Mouse (Mus musculus): Measurements from ENCODE around the gene Egln2. TPM values are rescaled to one million over a fixed set of nuclear protein-coding genes. Genes with fewer than 3 reads are reported as not detected.

Egln2 gene
- polyA plus RNA-seq, 1 experiment: 188 TPM

DNA sequence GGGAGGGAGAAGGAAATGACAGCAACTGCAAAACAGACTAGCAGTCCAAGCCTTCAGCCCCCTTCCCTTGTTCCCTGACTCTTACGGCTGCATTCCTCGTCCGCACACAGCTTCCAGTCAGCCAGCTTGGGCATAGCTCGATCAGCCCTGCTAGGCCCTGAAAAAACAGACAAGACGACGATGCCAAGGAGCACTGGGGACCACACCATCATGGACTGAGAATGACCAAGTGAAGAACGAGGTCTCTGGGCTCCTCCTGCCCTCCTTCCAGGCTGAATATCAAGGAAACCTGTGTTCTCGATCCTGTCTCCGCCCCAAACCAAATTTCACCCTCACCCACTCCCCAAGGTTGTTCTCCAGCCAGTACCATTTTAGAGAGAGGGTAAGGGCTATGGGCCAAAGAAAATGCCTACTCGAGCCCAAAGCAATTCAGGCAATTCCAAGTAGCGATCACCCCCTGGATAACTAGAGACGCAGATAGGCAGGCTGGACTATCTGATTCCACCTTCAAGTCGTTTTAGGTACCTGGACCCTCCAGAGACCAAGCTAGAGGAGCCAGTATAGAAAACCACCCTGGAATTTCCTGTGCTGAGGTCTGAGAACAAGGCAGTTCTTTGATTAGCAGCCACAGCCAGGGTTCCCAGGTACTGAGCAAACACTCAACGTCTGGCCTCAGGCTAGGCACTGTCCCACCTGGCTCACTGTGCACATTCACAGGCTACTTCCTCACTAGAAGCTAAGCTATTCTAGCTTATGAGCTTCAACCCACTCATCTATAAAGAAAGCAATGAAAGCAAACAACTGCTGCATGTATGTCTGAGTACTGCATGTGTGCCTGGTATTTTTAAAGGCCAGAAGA, 14.5 kb upstream of the Egln2 start, which contains the start of the genes Gm21983 and Mia:
Gm21983 (minus strand) TSS at position 250 of the 859 bp plus-strand sequence.
Mia (minus strand) TSS at position 321 of the 859 bp plus-strand sequence.
- no peak for TF ChIP-seq GATA1 (IDR thresholded peaks at IDR 0.05; ENCODE audit: low read length)

DNA sequence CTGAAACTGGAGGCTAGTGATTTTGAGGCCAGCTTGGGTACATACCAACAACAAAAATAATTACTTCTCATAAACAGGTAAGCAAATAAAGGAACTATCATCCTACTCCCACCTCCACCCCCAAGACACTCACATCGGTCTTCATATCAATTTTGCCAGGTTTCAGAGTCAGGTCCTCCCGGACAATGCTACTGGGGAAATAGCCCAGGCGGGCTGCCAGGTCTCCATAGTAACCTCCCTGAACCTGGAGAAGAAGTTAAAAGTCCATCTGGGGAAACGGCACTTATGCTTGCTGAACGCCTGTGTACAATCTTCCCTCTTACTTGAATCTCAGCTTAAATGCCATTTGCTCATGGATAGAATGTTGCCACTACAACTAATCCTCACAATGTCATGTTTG, 13.4 kb upstream of the Egln2 start:
- TF ChIP-seq GATA1 (IDR thresholded peaks at IDR 0.05; ENCODE audit: low read length): no peak

DNA sequence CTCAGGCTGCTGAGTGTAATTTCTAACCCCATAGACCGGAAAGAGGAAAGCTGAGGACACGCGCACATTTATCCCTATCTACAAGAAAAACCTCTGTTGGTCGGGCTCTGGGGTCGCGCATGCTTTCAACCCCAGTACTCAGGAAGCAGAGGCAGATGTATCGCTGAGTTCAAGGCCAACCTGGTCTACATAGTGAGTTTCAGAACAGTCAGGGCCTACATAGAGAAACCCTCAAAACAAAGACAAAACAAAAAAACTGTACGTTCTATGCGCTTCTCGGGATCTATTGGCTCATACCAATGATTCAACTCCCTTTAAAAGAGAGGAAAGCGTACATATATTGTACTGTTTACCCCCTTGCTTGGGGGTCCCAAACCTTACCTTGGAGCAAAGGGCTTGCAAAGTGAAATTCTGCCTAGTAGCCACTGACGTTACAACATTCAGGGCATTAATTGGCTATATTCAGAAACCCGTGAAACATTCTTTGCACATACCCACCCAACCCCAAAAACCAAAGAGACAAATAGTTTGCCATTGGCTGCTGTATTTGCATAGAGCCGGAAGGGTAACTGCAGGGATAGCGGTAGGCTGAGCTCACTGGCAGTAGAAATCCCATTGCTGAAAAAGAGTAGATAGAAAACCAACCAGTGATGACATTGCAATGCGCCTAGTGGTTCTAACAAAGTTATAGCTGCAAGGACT, 12.8 kb upstream of the Egln2 start:
- TF ChIP-seq GATA1 (IDR thresholded peaks at IDR 0.05; ENCODE audit: low read length): no peak

DNA sequence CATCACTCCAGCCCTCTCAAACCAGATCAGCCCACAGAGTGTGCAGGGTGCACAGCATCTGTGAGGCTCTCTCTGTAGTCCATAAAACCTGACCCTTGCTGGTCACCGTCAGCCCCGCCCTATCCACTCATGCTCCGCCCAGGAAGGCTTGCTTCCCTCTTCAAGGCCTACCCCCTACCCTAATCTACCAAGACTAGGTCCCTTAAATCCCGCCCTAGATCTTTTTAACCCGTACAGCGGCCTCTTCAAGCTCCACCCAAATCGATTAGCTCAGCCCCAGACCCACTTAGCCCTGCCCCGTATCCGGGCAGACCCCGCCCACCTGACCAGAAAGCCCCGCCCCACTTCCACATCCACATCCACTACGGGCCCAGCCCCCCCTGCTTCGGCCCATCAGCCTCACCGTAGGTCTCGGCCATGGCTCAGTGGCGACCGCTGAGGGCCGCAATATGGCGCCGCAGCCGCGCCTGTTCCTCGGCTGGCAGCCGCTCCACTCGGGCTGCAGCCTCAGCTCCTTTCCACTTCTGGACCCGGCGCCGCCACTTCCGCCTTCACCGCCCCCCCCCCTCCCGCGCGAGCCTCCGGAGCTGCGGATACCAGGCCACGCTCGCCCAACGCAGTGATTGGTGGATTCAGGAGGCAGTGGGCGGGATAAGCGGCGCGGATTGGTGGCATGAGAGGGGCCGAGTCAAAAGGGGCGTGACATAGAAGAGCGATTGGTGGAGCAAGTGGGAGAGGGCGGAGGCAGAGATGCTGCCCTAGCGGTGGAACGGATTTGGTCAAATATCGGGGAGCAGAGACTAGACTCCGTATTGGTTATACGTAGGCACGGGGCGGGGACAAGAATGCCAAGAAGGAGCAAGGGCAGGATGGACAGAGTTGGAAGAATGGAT, 12.0 kb upstream of the Egln2 start, which contains the start of gene Rab4b:
Rab4b (minus strand) TSS at position 573 of the 893 bp plus-strand sequence.
- no peak for TF ChIP-seq GATA1 (IDR thresholded peaks at IDR 0.05; ENCODE audit: low read length)

DNA sequence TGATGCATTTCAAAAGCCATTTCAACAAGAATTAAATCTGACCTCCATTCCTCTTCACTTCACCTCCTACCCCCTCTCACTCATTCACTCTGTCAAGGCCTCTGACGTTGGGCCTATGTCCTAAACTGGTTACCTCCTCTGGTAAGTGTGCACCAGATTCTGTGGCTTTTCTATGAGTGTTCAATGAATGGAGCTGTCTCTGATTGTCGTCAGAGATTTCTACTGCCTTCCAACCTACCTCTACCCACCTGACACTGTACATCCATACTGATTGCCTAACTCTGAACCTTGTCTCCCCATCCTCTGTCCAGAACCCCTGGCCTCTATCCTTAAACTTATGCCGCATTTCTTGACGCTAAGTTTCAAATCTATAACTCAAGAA, 11.3 kb upstream of the Egln2 start:
- no peak for TF ChIP-seq GATA1 (IDR thresholded peaks at IDR 0.05; ENCODE audit: low read length)

DNA sequence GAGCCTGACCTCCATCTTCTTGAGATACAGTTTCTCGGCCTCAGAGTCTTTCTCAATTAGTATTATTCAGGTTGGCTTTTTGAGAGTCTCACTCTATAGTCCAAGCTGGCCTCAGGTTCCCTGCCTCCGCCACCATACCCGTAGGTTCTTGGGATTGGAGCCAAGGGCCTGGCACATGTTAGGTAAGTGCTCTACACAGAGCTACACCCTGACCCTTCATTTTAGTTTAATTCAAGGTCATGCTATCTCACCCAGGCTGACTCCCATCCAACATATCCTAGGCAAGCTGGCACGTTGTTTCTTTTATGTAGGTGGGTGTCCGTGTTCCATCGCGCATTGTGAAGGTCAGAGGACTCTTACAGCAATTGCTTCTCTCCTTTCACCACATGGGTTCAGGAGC, 8.3 kb upstream of the Egln2 start:
- TF ChIP-seq GATA1 (IDR thresholded peaks at IDR 0.05; ENCODE audit: low read length): no peak

DNA sequence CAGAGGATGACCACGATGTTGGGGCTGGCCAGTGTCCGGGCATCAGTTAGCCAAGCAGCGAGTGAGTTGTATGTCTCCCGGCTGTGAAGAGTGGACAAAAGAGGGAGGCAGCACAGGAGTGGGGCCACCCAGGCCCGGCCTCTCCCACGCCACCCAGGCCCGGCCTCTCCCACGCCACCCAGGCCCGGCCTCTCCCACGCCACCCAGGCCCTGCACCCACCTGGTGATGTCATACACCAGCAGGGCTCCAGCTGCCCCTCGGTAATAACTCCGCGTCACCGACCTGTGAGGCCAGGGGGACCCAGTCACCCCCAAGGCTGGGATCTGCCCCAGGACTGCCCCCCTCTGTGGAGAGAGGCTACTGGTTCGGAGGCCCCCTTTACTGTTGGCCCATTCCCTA, 7.9 kb upstream of the Egln2 start:
- no peak for TF ChIP-seq GATA1 (IDR thresholded peaks at IDR 0.05; ENCODE audit: low read length)

DNA sequence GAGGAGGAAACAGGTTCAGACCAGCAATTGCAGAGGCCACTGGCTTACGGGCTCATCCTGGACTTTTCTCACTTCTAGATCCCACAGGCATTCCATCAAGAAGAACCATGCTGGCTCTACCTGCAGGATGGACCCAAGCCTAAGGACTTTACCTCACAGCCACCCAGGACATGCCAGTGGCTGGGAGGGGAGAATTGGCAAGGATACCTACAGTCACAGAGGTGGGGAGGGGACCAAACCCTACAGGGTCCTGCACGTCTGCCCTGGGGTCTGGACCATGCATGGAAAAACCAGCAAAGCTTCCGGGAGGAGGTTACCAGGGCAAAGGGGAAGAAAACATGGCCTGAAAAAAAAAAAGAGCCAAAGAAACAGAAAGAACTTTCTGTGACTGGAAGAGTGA, 4.4 kb upstream of the Egln2 start:
- TF ChIP-seq GATA1 (IDR thresholded peaks at IDR 0.05; ENCODE audit: low read length): no peak

DNA sequence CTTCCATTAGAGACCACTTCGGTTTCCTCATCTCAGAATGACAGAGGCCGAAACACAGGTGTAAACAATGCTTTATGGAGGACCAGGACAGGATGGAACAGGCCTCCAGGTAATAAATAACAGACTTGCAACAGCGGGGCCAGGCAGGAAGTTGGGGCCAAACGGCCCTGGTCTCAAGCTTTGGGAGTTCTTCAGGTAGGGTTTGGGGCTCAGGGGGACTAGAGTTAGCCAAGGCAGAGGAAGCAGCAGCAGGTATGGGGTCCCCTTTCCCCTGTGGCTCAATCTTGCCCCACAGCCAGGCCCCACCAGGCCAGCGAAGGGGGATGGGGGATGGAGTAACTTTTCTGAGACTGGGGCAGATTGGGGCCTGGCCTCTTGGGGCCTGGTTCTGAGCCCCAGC, 1.8 kb upstream of the Egln2 start:
- TF ChIP-seq GATA1 (IDR thresholded peaks at IDR 0.05; ENCODE audit: low read length): no peak

DNA sequence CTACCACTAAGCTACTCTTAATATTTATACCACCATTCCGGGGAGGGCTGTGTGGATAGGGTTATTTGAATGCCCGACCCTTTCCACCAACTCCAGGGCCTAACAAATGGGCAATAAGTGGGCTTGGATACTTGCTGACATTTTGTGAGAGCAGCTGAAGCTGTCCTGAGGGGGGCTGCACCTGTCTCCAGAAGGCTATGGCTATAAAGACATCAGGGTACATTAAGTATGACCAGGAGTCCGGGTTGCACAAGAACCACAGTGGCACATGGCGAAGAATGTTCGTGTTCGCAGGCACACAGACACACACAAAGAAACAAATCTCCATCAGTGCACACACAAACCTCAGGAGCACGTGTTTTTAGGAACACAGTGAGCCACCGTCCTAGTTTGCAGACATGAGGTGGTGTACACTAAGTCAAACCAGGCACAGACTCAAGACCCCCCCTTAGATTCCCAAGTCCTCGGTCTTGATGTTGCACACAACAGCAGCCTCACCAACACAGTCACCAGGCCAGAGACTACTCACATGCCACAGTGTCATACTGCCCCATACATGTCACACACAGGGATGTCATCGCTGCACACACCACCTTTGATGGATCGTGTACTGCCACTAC, 983 bp upstream of the Egln2 start:
- TF ChIP-seq GATA1 (IDR thresholded peaks at IDR 0.05; ENCODE audit: low read length): no peak

DNA sequence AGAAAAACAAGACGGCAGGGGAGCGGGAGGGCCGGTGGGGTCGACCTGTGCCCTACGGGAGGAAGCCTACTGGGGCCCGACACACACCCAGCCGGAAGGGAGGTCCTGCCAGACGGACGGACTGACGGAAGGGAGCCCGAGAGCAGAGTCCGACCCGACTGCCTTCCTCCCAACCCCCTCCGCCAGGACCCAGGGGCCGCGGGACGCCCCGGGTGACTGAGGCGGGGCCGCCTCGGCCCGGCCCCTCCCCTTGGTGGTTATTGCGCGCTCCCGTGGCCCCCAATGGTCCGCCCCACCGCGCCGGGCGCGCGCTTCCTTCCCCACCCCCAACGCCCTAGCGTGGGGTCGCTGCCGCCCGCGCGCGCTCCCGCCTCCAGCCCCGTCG, 381 bp downstream of the Egln2 start:
- no peak for TF ChIP-seq GATA1 (IDR thresholded peaks at IDR 0.05; ENCODE audit: low read length)

DNA sequence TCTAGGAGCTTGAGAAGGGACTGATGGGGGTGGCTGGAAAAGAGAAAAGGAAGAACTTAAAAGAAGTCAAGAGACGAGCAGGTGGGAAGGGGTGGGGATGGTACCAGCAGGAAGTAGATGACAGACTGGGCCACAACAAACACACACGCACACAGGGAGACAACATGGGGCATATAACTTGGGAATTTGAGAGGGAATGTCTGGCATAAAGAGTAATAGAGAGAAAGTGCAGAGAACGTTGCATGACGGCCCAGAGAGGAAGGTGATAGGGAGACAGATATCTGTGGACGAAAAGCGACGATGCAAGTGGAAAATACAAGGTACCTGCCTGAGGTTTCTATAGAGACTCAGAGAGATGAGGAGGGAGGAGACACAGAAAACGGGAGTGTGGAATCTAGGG, 906 bp downstream of the Egln2 start:
- TF ChIP-seq GATA1 (IDR thresholded peaks at IDR 0.05; ENCODE audit: low read length): no peak

DNA sequence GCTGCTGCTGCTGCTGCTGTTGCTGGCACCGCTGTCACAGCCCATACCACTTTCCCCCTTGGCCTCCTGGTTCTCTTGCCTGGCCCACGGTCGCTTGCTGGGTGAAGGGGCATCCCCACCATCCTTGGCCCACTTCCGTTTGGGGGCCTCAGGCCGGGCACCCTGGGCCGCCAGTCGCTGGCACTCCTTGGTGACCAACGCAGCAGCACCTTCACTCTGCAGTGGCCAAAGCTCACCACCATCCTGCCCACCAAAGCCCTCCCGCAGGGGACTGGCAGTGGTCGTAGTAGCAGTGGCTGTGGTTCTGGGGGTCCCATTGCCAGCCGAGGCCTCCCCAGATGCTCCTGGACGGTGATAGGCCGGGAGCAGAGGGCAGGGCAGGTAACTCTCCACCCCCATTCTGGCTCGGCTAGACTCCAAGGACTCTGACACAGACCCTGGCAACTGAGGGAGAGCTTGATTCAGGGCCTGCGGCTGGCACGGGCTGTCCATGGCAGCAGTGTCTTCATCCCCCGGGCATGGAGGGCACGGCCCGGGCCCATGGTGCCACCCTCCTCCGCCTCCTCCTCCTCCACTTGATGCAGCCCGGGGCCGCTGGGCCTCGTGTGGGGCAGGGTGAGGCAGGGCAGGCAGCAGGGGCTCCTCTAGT, 1.5 kb downstream of the Egln2 start:
- TF ChIP-seq GATA1 (IDR thresholded peaks at IDR 0.05; ENCODE audit: low read length): no peak

DNA sequence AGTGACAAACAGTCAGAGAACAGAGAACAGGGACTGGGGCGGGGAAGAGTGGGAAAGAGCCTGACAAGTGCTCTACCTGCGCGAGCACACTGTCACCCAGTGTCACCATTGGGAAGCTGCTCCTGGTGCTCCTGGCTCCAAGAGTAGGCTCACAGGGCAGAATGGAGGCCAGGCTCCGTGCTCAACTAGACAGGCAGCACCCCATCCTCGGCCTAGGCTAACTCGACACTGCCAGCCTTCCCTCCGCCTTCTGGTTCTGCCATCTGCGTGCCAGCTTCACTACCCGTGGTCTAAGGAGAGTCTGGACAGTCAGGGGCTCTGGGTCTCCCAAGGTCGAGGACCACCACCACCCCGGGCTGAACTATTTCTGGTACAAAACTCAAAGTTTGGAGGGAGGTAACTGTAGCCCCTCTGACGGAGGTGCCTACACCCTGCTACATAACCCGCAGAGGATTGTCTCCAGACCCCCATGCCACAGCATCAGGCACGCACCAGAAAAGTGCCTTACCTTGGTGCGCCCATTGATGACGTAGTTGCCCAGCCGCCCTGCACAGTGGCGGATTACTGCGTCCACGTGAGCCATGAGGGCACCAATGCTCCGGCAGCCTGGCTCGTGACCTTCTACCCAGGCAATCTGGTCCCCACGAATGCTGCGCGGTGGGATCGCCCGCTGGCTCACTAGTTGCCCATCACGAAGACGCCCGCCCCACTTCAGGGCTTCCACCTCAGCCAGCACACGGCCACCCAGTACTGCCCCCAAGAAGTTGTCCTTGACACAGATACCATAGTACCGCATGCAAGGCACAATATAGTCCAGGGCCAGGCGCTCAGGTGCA, 2.3 kb downstream of the Egln2 start:
- TF ChIP-seq GATA1 (IDR thresholded peaks at IDR 0.05; ENCODE audit: low read length): no peak
